Mouse (Mus musculus): ENCODE measurements at regions not wholly inside any gene's neighbourhood (a gene's known extent, or its start where the extent isn't known, plus 50 kb on each side); places are given as distances from the start of the nearest gene placed in this dataset.

DNA sequence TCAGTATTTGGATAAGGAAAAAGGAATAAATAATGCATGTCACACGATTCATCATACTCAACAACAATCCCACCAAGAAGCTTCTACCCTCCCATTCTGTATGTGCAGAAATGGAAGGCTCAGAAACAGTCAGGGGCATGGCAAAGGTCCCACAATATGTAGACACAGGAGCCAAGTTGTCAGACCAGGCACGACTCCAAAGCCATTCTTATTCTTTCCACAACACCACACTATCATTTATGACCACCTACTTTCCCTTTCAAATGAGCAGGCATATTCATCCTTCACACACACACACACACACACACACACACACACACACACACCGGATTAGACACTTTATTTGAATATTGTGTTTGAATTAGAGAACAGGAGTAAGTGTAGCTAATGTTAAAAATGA, 232.0 kb downstream of the Rab28 start:
- no peak for DNase-seq

DNA sequence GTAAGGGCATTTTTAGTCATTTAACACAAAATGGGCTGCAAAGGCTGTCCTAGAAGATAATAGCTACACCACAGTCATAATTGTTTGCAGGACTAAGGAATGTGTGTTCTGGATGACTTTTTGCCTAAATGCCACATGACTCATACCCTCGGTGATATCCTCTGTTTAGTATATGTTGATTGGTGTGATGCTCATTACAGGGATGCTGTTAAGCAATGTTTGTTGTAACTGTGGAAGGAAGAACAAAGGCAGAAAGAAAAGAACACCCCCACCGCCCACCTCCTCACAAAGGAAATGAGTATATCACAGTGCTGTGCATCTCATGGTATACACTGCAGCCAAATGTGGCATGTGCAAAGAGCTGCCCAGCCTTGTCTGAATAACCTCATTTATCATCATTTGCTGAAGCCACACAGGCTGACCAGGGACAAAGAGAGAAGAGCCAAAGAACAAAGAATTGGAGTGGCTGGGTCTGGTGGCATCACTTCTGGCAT, 262.4 kb downstream of the Rab28 start:
- no peak for DNase-seq

DNA sequence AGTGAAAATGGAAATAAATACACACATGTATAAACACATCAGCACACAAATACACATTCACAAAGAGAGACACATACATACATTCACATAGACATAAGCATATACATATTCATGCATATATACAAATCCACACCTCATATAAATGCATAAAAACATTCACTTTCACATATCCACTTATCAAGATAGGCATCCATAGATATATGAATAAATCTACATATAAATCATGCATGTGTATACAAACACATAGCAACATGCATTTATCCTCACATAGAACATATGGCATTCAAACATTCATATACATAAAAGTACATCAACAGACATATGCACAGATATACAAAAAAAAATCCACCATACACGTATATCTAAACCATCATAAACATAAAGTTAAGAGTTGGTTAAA, 266.9 kb downstream of the Rab28 start:
- DNase-seq = no peak

DNA sequence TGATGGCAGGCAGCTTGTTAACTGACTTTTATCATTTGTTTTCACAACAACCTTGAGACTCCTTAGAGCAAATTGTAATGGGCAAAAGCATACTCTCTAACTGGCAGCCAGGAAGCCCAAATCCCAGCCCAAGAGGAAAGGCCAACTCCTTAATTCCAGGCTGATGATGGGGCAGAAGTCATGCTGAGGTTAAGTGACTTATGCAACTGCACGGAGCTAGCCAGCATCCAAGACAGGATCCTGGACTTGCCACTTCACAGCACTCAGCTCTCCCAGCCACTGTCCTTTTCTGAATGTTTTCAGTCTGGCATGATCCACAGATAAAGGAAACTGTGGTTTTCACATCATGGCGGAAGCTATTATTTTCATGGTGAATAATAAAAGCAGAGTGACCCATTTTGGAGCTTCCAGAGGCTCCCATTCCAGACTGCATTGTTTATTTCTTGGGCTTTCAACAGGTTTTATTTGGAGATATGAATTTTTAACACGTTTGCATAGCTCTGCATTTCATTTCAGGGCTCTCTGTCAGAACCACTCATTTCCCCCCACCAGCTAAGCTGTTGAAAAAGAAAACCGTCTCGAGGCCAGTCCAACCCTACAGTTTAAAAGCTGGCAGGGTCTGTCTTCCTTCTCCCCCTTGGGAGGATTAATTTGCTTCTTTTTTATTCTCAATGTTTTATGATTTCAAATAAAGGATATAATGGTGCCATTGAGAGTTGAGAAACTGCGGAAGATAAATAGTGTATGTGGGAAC, 288.7 kb downstream of the Rab28 start:
- no peak for DNase-seq

DNA sequence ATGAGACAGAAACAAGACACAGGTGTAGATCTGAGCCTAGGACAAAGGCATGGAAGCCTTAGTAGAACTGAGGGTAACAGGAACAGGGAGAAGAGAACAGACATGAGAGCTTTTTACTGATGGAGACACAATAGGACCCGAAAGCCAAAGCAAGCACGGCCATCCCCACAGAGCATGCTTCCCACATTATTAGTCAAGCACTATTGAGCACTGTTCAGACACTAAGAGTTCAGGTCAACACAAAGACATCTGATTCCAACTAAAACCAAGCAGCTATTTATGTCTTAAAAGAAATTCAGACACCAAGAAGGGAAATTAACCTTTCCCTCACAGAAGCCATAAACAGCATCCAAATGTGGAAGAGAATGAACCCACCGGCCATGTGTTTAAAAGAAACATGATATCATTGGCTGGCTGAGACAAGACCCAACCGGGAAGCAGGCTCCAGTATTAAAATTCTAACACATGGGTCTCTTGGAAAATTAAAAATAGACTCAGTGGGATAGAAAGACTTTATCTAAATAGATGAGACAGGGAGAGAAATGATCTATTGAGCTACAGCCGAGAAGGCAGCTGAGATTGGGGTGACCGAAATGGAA, 298.8 kb downstream of the Rab28 start:
- DNase-seq = no peak

DNA sequence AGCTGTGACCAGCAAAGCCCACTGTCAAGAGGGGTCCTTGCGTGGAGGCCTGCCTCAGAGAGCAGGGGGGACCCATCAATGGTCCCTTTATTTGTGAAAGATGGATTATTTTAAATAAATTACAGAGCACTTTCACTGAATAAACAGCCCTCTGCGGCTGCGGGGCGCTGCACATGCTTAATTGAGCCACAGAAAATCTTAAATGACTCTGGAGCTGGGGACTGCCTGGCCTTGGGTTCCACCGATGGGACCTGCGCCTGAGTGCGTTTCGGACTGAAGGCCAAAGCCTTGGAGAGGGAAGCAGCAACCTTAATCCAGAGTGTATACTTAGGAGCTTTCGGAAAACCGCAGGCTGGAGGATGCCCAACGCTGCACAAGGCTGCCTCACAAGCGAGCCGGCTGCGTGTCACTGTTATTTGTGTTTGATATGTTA, 315.1 kb downstream of the Rab28 start:
- no peak for DNase-seq

DNA sequence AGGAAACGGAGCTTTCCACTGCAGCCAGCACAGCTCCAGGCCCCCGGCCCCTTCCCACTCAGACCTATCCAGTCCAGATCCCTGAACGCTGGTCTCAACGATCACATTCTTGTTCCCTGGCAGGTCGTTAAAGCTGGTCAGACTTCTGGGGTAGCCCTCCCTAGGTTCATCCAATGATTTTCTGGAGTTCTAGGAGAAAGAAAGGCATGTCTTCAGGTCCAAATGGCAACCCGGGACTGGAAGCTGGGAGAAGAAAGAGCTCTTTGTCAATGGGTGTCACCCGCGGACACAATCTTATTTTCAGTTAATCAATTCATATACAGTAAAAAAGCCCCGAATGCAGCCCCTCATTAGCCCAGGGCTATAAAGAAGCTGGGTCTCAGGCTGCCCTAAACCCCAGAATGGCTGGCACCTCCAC, 315.8 kb downstream of the Rab28 start:
- no peak for DNase-seq

DNA sequence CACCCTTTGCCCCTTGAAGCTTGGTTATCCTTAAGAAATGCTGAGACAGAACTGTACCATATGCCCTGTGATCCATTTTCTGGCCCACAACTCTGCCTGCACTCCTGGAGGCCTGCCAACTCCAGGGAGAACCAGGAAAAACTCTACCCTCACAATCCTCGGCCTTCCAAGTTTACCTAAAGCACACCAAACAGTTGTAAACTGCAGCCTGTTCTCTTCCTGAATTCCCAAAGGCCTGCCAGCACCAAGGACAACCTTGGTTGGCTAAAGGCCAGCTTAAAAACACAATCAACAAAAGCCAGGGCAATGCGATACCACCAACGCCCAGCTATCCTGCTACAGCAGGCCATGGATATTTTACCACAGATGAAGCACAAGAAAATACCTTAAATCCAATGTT, 334.5 kb downstream of the Rab28 start:
- DNase-seq = peak; percentile 36

DNA sequence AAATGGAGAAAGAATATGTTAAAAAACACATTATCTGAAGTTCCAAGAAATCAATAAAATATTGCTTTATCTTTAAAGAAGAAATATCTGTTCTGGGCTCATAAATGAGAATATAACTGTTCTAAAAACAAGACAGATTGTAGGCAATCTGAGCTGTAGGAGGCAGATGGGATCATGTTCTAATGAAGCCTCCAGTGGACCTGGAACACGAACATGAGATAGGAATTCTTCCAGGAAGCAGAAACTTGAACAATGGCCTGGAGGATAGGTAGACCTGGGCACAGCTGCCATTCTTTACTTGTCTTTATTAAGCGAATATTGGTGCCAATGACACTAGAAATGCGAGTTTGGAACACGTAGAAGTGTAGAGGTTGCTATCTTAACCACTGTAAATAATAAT, 336.5 kb downstream of the Rab28 start:
- DNase-seq = peak; percentile 64

DNA sequence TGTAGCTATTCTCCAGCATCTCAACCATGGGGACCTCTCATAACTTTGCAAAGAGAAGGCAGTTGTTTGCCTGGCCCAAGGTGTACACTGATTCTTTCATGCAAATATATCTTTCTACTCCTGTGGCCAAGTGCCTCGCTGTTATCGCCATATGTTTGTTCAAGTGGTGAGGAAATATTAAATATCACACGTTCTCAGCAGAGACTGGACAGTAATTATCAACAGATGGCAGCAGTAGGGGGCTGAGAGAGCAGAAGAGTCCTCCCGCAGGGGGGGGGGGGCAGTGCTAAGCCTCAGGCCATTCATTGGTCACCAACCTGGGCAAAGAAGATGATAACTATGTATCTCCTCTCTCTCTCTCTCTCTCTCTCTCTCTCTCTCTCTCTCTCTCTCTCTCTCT, 337.6 kb downstream of the Rab28 start:
- DNase-seq = peak; percentile 92

DNA sequence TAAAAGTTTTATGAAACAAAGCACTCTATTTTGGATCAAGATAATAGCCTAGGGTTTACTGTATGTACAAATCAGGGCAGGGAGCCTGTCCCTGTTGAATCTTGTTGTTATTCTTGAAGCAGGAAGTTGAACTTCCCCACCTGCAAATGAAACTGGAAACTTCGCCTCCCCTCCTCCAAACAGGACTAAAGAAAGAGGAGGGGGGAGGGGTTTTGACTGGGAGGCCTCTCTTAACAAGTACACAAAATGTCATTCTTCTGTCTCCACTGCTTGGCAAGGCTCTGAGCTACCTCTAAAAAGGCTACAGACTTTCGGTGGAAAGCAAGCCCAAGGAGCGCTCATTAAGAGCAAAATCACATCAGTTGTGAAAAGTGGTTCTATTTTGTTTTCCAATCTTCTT, 338.1 kb downstream of the Rab28 start:
- no peak for DNase-seq

DNA sequence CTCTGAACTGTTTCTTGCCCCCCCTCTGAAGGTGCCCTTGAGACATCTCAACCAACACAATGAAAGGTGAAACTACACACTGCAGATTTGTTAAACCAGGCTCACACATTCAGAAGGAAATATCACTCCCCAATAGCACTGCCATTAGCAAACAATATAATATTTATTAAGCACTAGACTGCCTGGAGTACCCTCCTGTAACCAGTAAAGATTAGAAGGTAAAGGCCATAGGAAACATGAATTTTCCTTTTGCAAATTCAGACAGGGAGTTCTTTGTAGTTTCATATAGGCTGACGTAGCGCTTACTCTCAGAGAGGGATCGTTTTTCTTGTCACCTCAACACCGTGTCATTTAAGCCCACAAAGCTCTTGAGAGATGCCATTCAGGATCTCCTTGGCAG, 342.1 kb downstream of the Rab28 start:
- DNase-seq = no peak

DNA sequence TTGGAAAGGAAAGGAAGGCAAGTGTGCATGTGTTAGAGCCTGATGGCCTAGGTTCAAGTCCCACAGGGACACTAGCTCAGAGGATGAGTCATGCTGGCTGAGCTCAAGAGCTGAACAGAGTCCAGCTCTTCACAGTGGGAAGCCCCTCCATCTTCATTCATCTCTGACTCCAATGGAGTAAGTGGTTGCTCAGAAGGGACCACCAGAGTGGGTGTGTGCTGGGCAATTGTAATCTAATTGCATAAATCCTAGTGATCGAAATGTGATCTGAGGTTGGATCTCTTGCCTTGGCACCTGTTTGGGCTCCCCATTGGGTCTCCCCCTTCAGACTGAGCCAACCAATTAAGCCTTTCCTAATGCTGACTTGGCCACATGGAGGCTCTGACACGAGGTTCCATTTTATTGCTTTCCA, 359.5 kb downstream of the Rab28 start:
- DNase-seq = peak; percentile 77

DNA sequence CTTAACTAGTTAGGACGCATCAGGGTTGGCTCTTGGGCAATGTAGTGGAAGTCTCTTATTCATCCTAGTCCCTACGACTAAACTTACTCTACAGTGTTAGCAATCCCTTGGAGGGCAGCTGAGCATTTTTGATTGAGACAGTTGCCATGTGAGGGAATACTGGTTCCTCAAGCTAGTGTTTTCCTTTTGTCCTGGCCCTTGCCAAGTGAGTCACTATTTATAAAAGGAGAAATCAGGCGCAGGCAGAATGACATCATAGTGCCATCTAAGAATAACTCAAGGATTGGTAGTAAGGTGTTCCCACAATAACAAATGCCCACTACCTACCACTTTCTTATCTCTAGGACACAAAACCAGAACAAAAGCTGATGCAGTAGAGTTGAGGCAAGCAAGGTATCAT, 360.5 kb downstream of the Rab28 start:
- DNase-seq = peak; percentile 27

DNA sequence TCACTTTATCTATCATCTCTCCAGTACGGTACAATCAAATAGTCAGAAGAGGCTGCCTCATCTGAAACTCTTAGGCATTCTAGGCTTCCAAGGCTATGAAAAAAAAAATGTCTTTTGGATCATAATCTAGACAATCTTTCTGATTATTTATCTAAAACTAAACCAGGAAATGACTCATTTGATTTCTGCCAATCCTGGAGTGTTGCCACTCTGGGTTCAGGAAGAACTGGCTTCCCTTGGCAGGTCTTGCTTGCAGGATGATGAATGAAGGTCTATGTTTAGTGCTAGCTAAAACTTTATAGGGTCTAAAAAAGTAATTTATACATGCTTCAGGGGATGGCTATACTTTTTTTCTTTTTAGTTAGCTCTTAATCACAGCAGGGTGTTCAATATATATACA, 367.4 kb downstream of the Rab28 start:
- no peak for DNase-seq

DNA sequence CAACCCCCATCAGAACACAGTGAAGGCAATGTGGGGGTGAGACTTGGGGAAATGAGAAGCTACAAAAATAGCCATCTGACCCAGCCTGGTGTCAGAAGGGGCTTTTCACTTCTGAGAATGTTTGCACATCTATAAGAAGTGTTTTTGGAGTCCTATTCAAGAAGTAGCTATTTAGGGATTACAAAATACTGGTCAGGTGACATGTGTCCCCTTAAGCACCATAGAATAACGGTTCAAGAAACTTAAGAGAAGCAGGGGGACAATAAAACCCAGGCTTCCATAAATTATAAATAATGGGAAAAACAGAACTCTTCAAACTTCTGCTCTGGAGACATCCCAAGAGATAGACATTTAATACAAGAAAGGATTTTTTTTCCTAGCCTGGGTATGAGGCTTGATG, 411.5 kb downstream of the Rab28 start:
- DNase-seq = no peak

DNA sequence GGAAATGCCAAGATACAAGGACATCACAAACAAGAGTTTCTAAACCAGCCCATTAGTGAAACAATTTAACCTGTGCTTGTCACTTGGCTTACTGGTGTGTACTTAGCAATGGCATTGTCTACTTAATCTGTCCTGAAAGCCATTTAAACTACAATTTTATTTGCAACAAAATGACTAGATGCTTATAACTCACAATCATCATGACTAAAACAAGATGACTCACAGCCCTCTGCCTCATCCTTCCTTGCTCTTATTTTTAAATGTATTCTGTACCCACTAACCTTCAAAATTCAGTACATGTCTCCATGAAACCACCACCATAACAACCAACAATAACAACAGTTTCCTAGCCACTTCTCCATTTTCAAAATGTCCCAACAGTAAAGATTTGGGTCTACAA, 441.2 kb downstream of the Rab28 start:
- DNase-seq = no peak

DNA sequence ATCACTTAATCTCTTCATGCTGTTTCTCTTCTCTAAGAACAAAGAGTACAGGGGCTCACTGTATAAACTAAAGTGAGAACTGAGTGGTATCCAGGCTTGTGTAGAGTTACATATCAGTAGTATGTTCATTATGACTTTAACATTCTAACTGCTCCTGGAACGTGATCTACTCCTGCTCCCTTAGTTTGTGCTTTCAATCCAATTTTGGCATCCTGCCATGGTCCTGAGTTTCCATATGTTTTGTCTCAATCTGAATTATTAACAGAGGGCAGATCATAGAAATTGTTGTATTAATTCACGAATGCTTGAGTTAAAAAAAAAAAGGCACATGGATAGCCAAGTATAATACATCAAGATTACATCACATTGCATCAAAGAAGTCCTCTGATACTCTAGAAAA, 441.6 kb downstream of the Rab28 start:
- DNase-seq = no peak

DNA sequence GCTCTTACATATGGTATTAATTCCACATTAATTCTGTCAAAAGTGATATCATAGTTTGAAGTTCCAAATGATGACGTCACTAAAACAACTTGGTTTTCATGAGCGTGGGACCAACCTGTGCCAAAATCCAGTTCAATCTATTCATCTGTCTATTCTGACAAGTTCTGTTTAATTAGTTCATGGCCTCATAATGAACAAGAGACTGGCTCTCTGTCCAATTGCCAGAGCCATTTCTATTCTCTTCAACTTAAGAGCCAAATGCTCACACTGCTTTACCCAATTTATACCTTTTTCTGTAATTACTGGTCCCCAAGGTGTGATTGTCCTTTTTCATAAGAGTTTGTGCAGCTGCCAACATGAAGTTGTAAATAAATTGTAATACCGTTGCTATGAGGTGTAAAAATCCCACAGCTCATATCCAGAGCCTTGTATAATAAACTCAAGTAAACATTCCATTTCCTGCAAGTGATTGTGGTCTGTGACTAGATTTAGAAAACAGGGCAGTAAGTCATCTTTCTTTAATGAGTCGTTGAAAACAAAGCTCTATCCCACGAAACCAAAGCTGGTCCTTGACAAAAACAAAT, 446.2 kb downstream of the Rab28 start:
- no peak for DNase-seq
